Mouse (Mus musculus): ENCODE data around the gene Rnf166. TPM values are rescaled to one million over a fixed set of nuclear protein-coding genes. Genes with fewer than 3 reads are reported as not detected.

Rnf166 gene
- polyA plus RNA-seq, 1 experiment, result 44.9 TPM

- peak overlapping the region; percentile 62 for H3K27ac ChIP-seq (ENCODE audit: insufficient read depth, low read depth, low read length)
- 59% methylated on average over 6 of the region's 6 CpGs for WGBS
- 0 out of 2 replicates have a peak, but pooled peaks cover under 1% of the 10 kb centered on the region for H3K4me1 ChIP-seq (ENCODE audit: control insufficient read depth, insufficient read depth, insufficient read length, low read length)
- H3K27me3 ChIP-seq (ENCODE audit: control insufficient read depth, insufficient read depth, low read length), result no peaks in the 10 kb centered on the region
- TF ChIP-seq POLR2A (IDR thresholded peaks at IDR 0.05; ENCODE audit: low read depth, low read length) (no peak), CTCF (IDR thresholded peaks at IDR 0.05; ENCODE audit: extremely low read depth, insufficient read length, insufficient replicate concordance, low read depth, low read length) (no peak)
- H3K4me3 ChIP-seq (ENCODE audit: low read depth, low read length), result no peak overlapping the region
- H3K36me3 ChIP-seq (ENCODE audit: control insufficient read depth, insufficient read depth, low read length), result 0 out of 2 replicates have a peak, but pooled peaks cover 1% of the 10 kb centered on the region
Observed at GRCm38 (mm10) chr8:122517541-122518190, 41.8 kb upstream of the Rnf166 start.

GRCm38 (mm10) chr8:122515699-122516098 is 39.8 kb upstream of the Rnf166 start:
- WGBS, result 92% methylated on average over 14 of the region's 14 CpGs
- H3K27ac ChIP-seq (ENCODE audit: insufficient read depth, low read depth, low read length), result no peak overlapping the region
- no peak overlapping the region for H3K4me3 ChIP-seq (ENCODE audit: low read depth, low read length)
- 0 out of 2 replicates have a peak, but pooled peaks cover 1% of the 10 kb centered on the region for H3K36me3 ChIP-seq (ENCODE audit: control insufficient read depth, insufficient read depth, low read length)
- H3K27me3 ChIP-seq (ENCODE audit: control insufficient read depth, insufficient read depth, low read length), result no peaks in the 10 kb centered on the region
- no peaks in the 10 kb centered on the region for H3K4me1 ChIP-seq (ENCODE audit: control insufficient read depth, insufficient read depth, insufficient read length, low read length)
- TF ChIP-seq CTCF (IDR thresholded peaks at IDR 0.05; ENCODE audit: extremely low read depth, insufficient read length, insufficient replicate concordance, low read depth, low read length) (no peak), POLR2A (IDR thresholded peaks at IDR 0.05; ENCODE audit: low read depth, low read length) (no peak)

GRCm38 (mm10) chr8:122512392-122512791 is 36.5 kb upstream of the Rnf166 start:
- Histone ChIP-seq H3K4me1 (ENCODE audit: control insufficient read depth, insufficient read depth, insufficient read length, low read length) (no peaks in the 10 kb centered on the region), H3K4me3 (ENCODE audit: low read depth, low read length) (no peak overlapping the region), H3K27ac (ENCODE audit: insufficient read depth, low read depth, low read length) (no peak overlapping the region), H3K36me3 (ENCODE audit: control insufficient read depth, insufficient read depth, low read length) (0 out of 2 replicates have a peak, but pooled peaks cover 1% of the 10 kb centered on the region), H3K27me3 (ENCODE audit: control insufficient read depth, insufficient read depth, low read length) (no peaks in the 10 kb centered on the region)
- no peak for TF ChIP-seq POLR2A (IDR thresholded peaks at IDR 0.05; ENCODE audit: low read depth, low read length)
- TF ChIP-seq CTCF (IDR thresholded peaks at IDR 0.05; ENCODE audit: extremely low read depth, insufficient read length, insufficient replicate concordance, low read depth, low read length), result no peak
- 58% methylated on average over 7 of the region's 7 CpGs for WGBS

- Histone ChIP-seq H3K27ac (ENCODE audit: insufficient read depth, low read depth, low read length) (no peak overlapping the region), H3K4me1 (ENCODE audit: control insufficient read depth, insufficient read depth, insufficient read length, low read length) (no peaks in the 10 kb centered on the region), H3K27me3 (ENCODE audit: control insufficient read depth, insufficient read depth, low read length) (no peaks in the 10 kb centered on the region), H3K36me3 (ENCODE audit: control insufficient read depth, insufficient read depth, low read length) (0 out of 2 replicates have a peak, but pooled peaks cover 1% of the 10 kb centered on the region), H3K4me3 (ENCODE audit: low read depth, low read length) (no peak overlapping the region)
- TF ChIP-seq CTCF (IDR thresholded peaks at IDR 0.05; ENCODE audit: extremely low read depth, insufficient read length, insufficient replicate concordance, low read depth, low read length), result no peak
- no peak for TF ChIP-seq POLR2A (IDR thresholded peaks at IDR 0.05; ENCODE audit: low read depth, low read length)
- WGBS, result 59% methylated on average over 16 of the region's 16 CpGs
Observed at GRCm38 (mm10) chr8:122511552-122511951, 35.7 kb upstream of the Rnf166 start.

- WGBS, result 27% methylated on average over 10 of the region's 10 CpGs
- Histone ChIP-seq H3K36me3 (ENCODE audit: control insufficient read depth, insufficient read depth, low read length) (peaks cover 1% of the 10 kb centered on the region; the same call in 1 of the 2 replicates), H3K4me1 (ENCODE audit: control insufficient read depth, insufficient read depth, insufficient read length, low read length) (0 out of 2 replicates have a peak, but pooled peaks cover 1% of the 10 kb centered on the region), H3K27ac (ENCODE audit: insufficient read depth, low read depth, low read length) (no peak overlapping the region), H3K27me3 (ENCODE audit: control insufficient read depth, insufficient read depth, low read length) (no peaks in the 10 kb centered on the region), H3K4me3 (ENCODE audit: low read depth, low read length) (no peak overlapping the region)
- peak; percentile 89; the same call in 1 of the 2 replicates for TF ChIP-seq CTCF (IDR thresholded peaks at IDR 0.05; ENCODE audit: extremely low read depth, insufficient read length, insufficient replicate concordance, low read depth, low read length)
- no peak for TF ChIP-seq POLR2A (IDR thresholded peaks at IDR 0.05; ENCODE audit: low read depth, low read length)
Observed at GRCm38 (mm10) chr8:122500856-122501255, 25.0 kb upstream of the Rnf166 start.

GRCm38 (mm10) chr8:122497912-122498311 is 22.0 kb upstream of the Rnf166 start:
- no peak overlapping the region for H3K4me3 ChIP-seq (ENCODE audit: low read depth, low read length)
- H3K4me1 ChIP-seq (ENCODE audit: control insufficient read depth, insufficient read depth, insufficient read length, low read length), result 0 out of 2 replicates have a peak, but pooled peaks cover 1% of the 10 kb centered on the region
- no peak overlapping the region for H3K27ac ChIP-seq (ENCODE audit: insufficient read depth, low read depth, low read length)
- H3K36me3 ChIP-seq (ENCODE audit: control insufficient read depth, insufficient read depth, low read length), result peaks cover 1% of the 10 kb centered on the region; the same call in 1 of the 2 replicates
- no peaks in the 10 kb centered on the region for H3K27me3 ChIP-seq (ENCODE audit: control insufficient read depth, insufficient read depth, low read length)
- TF ChIP-seq POLR2A (IDR thresholded peaks at IDR 0.05; ENCODE audit: low read depth, low read length) (no peak), CTCF (IDR thresholded peaks at IDR 0.05; ENCODE audit: extremely low read depth, insufficient read length, insufficient replicate concordance, low read depth, low read length) (no peak)
- WGBS, result 74% methylated on average over 17 of the region's 17 CpGs

GRCm38 (mm10) chr8:122497016-122497734 is 21.3 kb upstream of the Rnf166 start:
- no peak for TF ChIP-seq POLR2A (IDR thresholded peaks at IDR 0.05; ENCODE audit: low read depth, low read length)
- no peak for TF ChIP-seq CTCF (IDR thresholded peaks at IDR 0.05; ENCODE audit: extremely low read depth, insufficient read length, insufficient replicate concordance, low read depth, low read length)
- H3K36me3 ChIP-seq (ENCODE audit: control insufficient read depth, insufficient read depth, low read length), result peaks cover 1% of the 10 kb centered on the region; the same call in 1 of the 2 replicates
- no peak overlapping the region for H3K4me3 ChIP-seq (ENCODE audit: low read depth, low read length)
- 0 out of 2 replicates have a peak, but pooled peaks cover 1% of the 10 kb centered on the region for H3K4me1 ChIP-seq (ENCODE audit: control insufficient read depth, insufficient read depth, insufficient read length, low read length)
- no peaks in the 10 kb centered on the region for H3K27me3 ChIP-seq (ENCODE audit: control insufficient read depth, insufficient read depth, low read length)
- H3K27ac ChIP-seq (ENCODE audit: insufficient read depth, low read depth, low read length), result no peak overlapping the region
- WGBS, result 86% methylated on average over 12 of the region's 12 CpGs

Measured in small intestine, adult 2 months (tissue).